Mouse (Mus musculus): ENCODE results near the gene Ciao2a. TPM values are rescaled to one million over a fixed set of nuclear protein-coding genes. Genes with fewer than 3 reads are reported as not detected.

The Ciao2a gene
- polyA plus RNA-seq, 1 experiment from 2014 or later: 107 TPM

- H3K4me3 ChIP-seq: no peak overlapping the region
- H3K27me3 ChIP-seq (replicated peaks): no peaks in the 10 kb centered on the region
- no peak for ATAC-seq (ENCODE audit: low FRiP score, low read depth)
- H3K36me3 ChIP-seq: no peaks in the 10 kb centered on the region
- H3K4me2 ChIP-seq (replicated peaks): no peak overlapping the region
- H3K27ac ChIP-seq: no peak overlapping the region
- no peak overlapping the region for H3K9ac ChIP-seq
- WGBS: 95% methylated on average over 5 of the region's 5 CpGs
- peaks cover 18% of the 10 kb centered on the region for H3K4me1 ChIP-seq
- no peaks in the 10 kb centered on the region for H3K9me3 ChIP-seq
Observed at GRCm38 (mm10) chr9:66173316-66173855, 47.0 kb downstream of the Ciao2a start.

DNA sequence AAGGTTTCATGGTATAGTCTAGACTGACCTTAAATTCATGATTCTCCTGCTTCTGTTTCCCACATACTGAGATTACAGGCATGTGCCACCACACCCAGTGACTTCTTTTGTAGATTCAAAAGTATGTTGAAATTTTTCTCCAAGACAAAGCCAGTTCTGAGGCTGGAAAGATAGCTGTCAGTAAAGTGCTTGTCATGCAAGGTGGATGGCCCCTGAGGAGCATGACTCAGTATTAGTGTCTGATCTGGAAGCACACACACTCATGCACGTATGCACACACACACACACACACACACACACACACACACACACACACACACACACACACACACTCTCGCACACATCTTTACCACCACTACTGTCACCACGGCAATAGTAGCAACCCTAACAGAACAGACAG is 48.6 kb downstream of the Ciao2a start:
- Histone ChIP-seq H3K4me2 (replicated peaks) (no peak overlapping the region), H3K4me1 (peaks cover 18% of the 10 kb centered on the region), H3K27me3 (replicated peaks) (no peaks in the 10 kb centered on the region), H3K9ac (no peak overlapping the region), H3K36me3 (no peaks in the 10 kb centered on the region), H3K4me3 (no peak overlapping the region), H3K27ac (no peak overlapping the region), H3K9me3 (no peaks in the 10 kb centered on the region)
- no peak for ATAC-seq (ENCODE audit: low FRiP score, low read depth)
- 88% methylated on average over 3 of the region's 3 CpGs for WGBS

DNA sequence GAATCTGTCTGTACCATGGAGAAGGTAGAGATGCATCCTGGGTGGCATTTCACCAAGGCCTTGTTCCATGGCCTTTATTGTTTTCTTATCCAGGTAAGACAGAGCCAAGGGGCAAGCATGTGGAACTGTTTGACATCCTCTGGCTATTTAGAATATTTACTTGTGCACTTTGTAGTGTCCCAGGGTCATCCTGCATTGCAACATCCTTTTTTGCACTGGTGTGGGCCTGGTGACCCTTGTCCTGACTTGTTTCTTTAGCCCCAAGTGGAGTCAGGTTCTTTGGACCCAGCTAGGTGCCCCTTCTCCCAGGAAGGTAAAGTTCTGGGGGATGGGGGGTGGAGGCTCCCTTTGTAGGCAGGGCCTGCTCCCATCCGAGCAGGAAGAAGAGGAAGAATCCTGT is 51.6 kb downstream of the Ciao2a start:
- Histone ChIP-seq H3K9ac (no peak overlapping the region), H3K4me2 (replicated peaks) (no peak overlapping the region), H3K9me3 (no peaks in the 10 kb centered on the region), H3K27me3 (replicated peaks) (no peaks in the 10 kb centered on the region), H3K36me3 (no peaks in the 10 kb centered on the region), H3K27ac (no peak overlapping the region), H3K4me3 (no peak overlapping the region), H3K4me1 (no peaks in the 10 kb centered on the region)
- no peak for ATAC-seq (ENCODE audit: low FRiP score, low read depth)
- 17% methylated on average over 1 of the region's 1 CpGs for WGBS

GRCm38 (mm10) chr9:66179795-66180194 is 53.4 kb downstream of the Ciao2a start:
- no peaks in the 10 kb centered on the region for H3K36me3 ChIP-seq
- H3K9ac ChIP-seq: no peak overlapping the region
- no peak for ATAC-seq (ENCODE audit: low FRiP score, low read depth)
- no peak overlapping the region for H3K4me2 ChIP-seq (replicated peaks)
- H3K4me1 ChIP-seq: no peaks in the 10 kb centered on the region
- H3K9me3 ChIP-seq: no peaks in the 10 kb centered on the region
- H3K27me3 ChIP-seq (replicated peaks): no peaks in the 10 kb centered on the region
- WGBS: 90% methylated on average over 6 of the region's 6 CpGs
- H3K27ac ChIP-seq: no peak overlapping the region
- H3K4me3 ChIP-seq: no peak overlapping the region

- 77% methylated on average over 4 of the region's 4 CpGs for WGBS
- no peak for ATAC-seq (ENCODE audit: low FRiP score, low read depth)
- Histone ChIP-seq H3K27ac (no peak overlapping the region), H3K36me3 (no peaks in the 10 kb centered on the region), H3K9ac (no peak overlapping the region), H3K9me3 (no peaks in the 10 kb centered on the region), H3K4me3 (no peak overlapping the region), H3K4me1 (0 out of 2 replicates have a peak, but pooled peaks cover under 1% of the 10 kb centered on the region), H3K27me3 (replicated peaks) (no peaks in the 10 kb centered on the region), H3K4me2 (replicated peaks) (no peak overlapping the region)
Observed at GRCm38 (mm10) chr9:66181126-66181825, 54.9 kb downstream of the Ciao2a start.

DNA sequence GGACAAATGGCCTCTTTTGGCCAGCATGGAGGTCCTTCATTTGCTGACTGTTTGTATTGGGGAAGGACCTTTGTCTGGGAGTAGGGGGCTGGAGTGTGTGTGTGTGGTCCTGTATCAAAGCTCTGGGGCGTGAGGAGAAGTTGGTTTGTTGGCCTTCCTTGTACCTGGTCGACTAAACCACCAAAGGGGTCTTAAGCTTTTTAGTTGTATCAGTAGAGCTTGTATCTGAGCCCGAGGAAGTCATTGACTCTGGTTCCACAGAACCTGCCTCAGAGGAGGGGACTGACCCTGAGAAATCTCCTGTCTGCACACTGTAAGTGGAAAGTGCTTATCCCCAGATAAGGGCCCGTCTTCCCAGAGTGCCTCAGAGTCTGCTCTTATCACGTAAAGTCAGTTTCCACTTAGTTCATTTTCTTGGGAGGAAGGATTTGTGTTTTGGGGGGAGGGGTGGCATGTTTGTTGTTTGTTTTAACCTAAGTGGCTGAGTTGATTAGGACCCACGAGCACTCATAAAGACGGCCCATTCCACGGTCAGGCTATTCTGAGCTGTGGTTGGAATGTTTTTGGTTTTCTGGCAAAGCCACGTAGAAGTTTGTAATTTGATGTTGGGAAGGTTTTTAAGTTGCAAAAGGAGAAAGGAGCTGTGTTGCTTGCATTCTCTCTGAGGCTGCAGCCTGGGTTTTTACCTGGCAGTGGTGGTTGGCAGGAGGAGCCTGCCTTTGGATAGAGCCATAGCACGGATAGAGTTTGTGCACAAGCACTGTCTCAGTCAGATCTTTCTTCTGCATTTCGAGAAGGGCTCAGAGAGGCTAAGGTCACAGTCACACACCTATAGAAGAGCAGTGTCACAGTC is 55.6 kb downstream of the Ciao2a start:
- Histone ChIP-seq H3K4me3 (no peak overlapping the region), H3K36me3 (no peaks in the 10 kb centered on the region), H3K9ac (no peak overlapping the region), H3K27me3 (replicated peaks) (no peaks in the 10 kb centered on the region), H3K9me3 (no peaks in the 10 kb centered on the region), H3K4me2 (replicated peaks) (no peak overlapping the region), H3K27ac (no peak overlapping the region), H3K4me1 (0 out of 2 replicates have a peak, but pooled peaks cover 3% of the 10 kb centered on the region)
- no peak for ATAC-seq (ENCODE audit: low FRiP score, low read depth)
- WGBS: 69% methylated on average over 11 of the region's 11 CpGs

DNA sequence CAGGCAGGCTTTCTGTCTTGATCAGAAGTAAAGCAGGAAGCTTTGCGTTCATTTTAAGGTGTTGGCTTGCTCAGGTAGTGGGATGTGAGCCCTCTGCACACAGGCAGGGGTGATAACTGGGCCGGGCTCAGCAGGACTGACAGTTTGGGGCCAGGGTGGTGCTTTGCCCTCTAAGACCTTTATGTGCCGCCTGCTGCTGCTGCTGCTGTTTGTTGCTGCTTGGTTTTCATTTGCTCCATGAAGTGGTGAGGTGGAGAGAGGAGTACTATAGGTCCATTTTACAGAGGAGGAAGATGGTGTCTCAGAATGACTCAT is 56.2 kb downstream of the Ciao2a start:
- WGBS: 80% methylated on average over 3 of the region's 3 CpGs
- Histone ChIP-seq H3K9me3 (no peaks in the 10 kb centered on the region), H3K4me3 (no peak overlapping the region), H3K27ac (no peak overlapping the region), H3K4me2 (replicated peaks) (no peak overlapping the region), H3K4me1 (0 out of 2 replicates have a peak, but pooled peaks cover 3% of the 10 kb centered on the region), H3K27me3 (replicated peaks) (no peaks in the 10 kb centered on the region), H3K9ac (no peak overlapping the region), H3K36me3 (no peaks in the 10 kb centered on the region)
- ATAC-seq (ENCODE audit: low FRiP score, low read depth): no peak

- Histone ChIP-seq H3K4me2 (replicated peaks) (no peak overlapping the region), H3K27me3 (replicated peaks) (no peaks in the 10 kb centered on the region), H3K4me1 (0 out of 2 replicates have a peak, but pooled peaks cover 3% of the 10 kb centered on the region), H3K4me3 (no peak overlapping the region), H3K36me3 (no peaks in the 10 kb centered on the region), H3K9me3 (no peaks in the 10 kb centered on the region), H3K9ac (no peak overlapping the region), H3K27ac (no peak overlapping the region)
- no peak for ATAC-seq (ENCODE audit: low FRiP score, low read depth)
- WGBS: 77% methylated on average over 3 of the region's 3 CpGs
Observed at GRCm38 (mm10) chr9:66183023-66183422, 56.6 kb downstream of the Ciao2a start.

DNA sequence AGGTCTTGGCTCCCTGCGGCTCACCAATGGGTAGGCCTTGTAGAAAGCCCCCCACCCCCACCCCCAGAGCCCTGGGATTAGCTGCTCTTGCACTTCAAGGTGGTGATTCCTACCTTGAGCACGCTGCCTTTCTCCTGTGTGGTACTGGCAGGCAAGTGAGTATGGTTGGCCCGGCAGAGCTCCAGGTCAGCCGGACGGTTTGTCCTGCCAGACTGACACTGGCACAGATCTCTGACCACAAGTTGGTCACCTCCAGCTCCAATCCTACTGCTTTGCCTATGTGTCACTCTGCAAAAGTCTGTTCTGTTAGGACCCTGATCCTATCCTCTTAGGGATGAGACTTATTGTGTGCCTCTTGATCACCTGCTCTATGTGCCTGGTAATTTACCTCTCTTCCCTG is 58.2 kb downstream of the Ciao2a start:
- no peak overlapping the region for H3K27ac ChIP-seq
- no peak for ATAC-seq (ENCODE audit: low FRiP score, low read depth)
- no peak overlapping the region for H3K4me3 ChIP-seq
- no peaks in the 10 kb centered on the region for H3K36me3 ChIP-seq
- 0 out of 2 replicates have a peak, but pooled peaks cover 3% of the 10 kb centered on the region for H3K4me1 ChIP-seq
- H3K9ac ChIP-seq: no peak overlapping the region
- 70% methylated on average over 5 of the region's 5 CpGs for WGBS
- H3K4me2 ChIP-seq (replicated peaks): no peak overlapping the region
- no peaks in the 10 kb centered on the region for H3K9me3 ChIP-seq
- H3K27me3 ChIP-seq (replicated peaks): no peaks in the 10 kb centered on the region

GRCm38 (mm10) chr9:66186426-66186825 is 60.0 kb downstream of the Ciao2a start:
- H3K4me3 ChIP-seq: no peak overlapping the region
- no peak overlapping the region for H3K27ac ChIP-seq
- 15% methylated on average over 6 of the region's 6 CpGs for WGBS

More at GRCm38 (mm10) chr9:66186426-66186825, 60.0 kb downstream of the Ciao2a start:
- ATAC-seq (ENCODE audit: low FRiP score, low read depth): no peak
- Histone ChIP-seq H3K27me3 (replicated peaks) (no peaks in the 10 kb centered on the region), H3K4me2 (replicated peaks) (no peak overlapping the region), H3K4me1 (0 out of 2 replicates have a peak, but pooled peaks cover 3% of the 10 kb centered on the region), H3K9me3 (no peaks in the 10 kb centered on the region), H3K9ac (no peak overlapping the region), H3K36me3 (no peaks in the 10 kb centered on the region)
